Mouse (Mus musculus): ENCODE measurements around the gene Tnnt3.

DNA sequence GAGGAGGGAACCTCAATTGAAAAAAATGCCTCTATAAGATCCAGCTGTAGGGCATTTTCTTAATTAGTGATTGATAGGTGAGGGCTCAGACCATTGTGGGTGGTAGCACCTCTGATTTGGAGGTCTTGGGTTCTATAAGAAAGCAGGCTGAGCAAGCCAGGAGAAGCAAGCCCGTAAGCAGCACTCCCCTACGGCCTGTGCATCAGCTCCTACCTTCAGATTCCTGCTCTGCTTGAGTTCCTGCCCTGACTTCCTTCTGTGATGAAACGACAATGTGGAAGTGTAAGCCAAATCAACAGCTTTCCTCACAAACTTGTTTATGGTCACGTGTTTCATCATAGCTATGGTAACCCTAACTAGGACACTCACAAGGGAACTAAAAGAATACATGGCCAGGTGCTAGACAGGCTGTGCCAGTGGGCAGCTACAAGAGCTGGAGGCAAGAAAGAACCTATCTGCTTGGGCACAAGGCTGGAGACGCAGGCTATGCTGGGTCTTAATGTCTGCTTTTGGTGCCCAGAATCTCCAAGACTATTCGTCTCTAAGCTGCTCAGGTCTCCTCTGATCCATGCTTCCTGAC, 49.5 kb upstream of the Tnnt3 start:
- TF ChIP-seq EP300 (IDR thresholded peaks at IDR 0.05; ENCODE audit: insufficient read depth, low read depth, low read length) (no peak), CTCF (IDR thresholded peaks at IDR 0.05; ENCODE audit: low read depth, low read length) (no peak), POLR2A (IDR thresholded peaks at IDR 0.05; ENCODE audit: insufficient read depth, low read length) (no peak)
